Mouse (Mus musculus) hindlimb bud, embryonic 11.5 days (tissue): ENCODE results near the gene Kank2.
"Not testable (repeated sequence)": the region's sequence is repeated elsewhere in the genome, so short reads cannot be mapped to it uniquely, and the experiment has no call there.

ENCODE experiments used
- DNase-seq: peaks from one replicate; pipeline ENCODE4 v3.0.0-alpha.2; 2012; ENCODE audit warnings: low read depth, low spot score; ENCODE audit errors: extremely low spot score

Gene Kank2

GRCm38 (mm10) chr9:21818561-21818960, 20.0 kb upstream of the Kank2 start:
- DNase-seq = no peak

- DNase-seq = no peak
These were observed 19.6 kb upstream of the Kank2 start for GRCm38 (mm10) chr9:21818125-21818524.

GRCm38 (mm10) chr9:21816716-21817305, 18.3 kb upstream of the Kank2 start:
- no peak for DNase-seq

- DNase-seq = no peak
These were observed 12.6 kb upstream of the Kank2 start for GRCm38 (mm10) chr9:21811170-21811569.

GRCm38 (mm10) chr9:21808561-21808960, 10.0 kb upstream of the Kank2 start:
- DNase-seq = no peak

GRCm38 (mm10) chr9:21806976-21807375, 8.4 kb upstream of the Kank2 start:
- no peak for DNase-seq

- DNase-seq = no peak
These were observed 7.8 kb upstream of the Kank2 start for GRCm38 (mm10) chr9:21806363-21806762.

- DNase-seq = no peak
These were observed 5.6 kb upstream of the Kank2 start for GRCm38 (mm10) chr9:21803986-21804644.

GRCm38 (mm10) chr9:21801591-21801990, 3.0 kb upstream of the Kank2 start:
- no peak for DNase-seq

- no peak for DNase-seq
These were observed 2.6 kb upstream of the Kank2 start for GRCm38 (mm10) chr9:21801121-21801520.

- no peak for DNase-seq
These were observed 436 bp upstream of the Kank2 start for GRCm38 (mm10) chr9:21799010-21799350.

- DNase-seq = no peak
These were observed 611 bp downstream of the Kank2 start for GRCm38 (mm10) chr9:21797921-21798344.

GRCm38 (mm10) chr9:21796919-21797318, 1.6 kb downstream of the Kank2 start:
- no peak for DNase-seq

- DNase-seq = no peak
These were observed 2.3 kb downstream of the Kank2 start for GRCm38 (mm10) chr9:21796259-21796658.

- no peak for DNase-seq
These were observed 3.0 kb downstream of the Kank2 start for GRCm38 (mm10) chr9:21795579-21795978.

GRCm38 (mm10) chr9:21794925-21795324, 3.6 kb downstream of the Kank2 start:
- no peak for DNase-seq

- DNase-seq = no peak
These were observed 4.2 kb downstream of the Kank2 start for GRCm38 (mm10) chr9:21794344-21794834.

GRCm38 (mm10) chr9:21793507-21793906, 5.0 kb downstream of the Kank2 start:
- not testable (repeated sequence) for DNase-seq

- no peak for DNase-seq
These were observed 5.9 kb downstream of the Kank2 start for GRCm38 (mm10) chr9:21792644-21793043.

GRCm38 (mm10) chr9:21791861-21792260, 6.7 kb downstream of the Kank2 start:
- DNase-seq = no peak

GRCm38 (mm10) chr9:21788234-21788633, 10.3 kb downstream of the Kank2 start:
- DNase-seq = no peak

GRCm38 (mm10) chr9:21787654-21788053, 10.9 kb downstream of the Kank2 start:
- no peak for DNase-seq

GRCm38 (mm10) chr9:21786906-21787305, 11.6 kb downstream of the Kank2 start:
- no peak for DNase-seq
